Mouse (Mus musculus) small intestine, adult 2 months (tissue): ENCODE results near the gene 1810013L24Rik. TPM values are rescaled to one million over a fixed set of nuclear protein-coding genes. Genes with fewer than 3 reads are reported as not detected.

Source experiments
- H3K27ac ChIP-seq: fragments of 200-500 bp; 2 replicates; pipeline ENCODE4 v1.5.1; 2012; ENCODE audit warnings: low read depth, low read length, control low read depth, inconsistent platforms; ENCODE audit not compliant: insufficient read depth
- H3K27me3 ChIP-seq: fragments of 200-500 bp; 2 replicates; pipeline ENCODE4 v1.6.1; 2012; ENCODE audit warnings: mild to moderate bottlenecking, moderate library complexity, low read length, inconsistent platforms; ENCODE audit not compliant: control insufficient read depth, insufficient read depth
- H3K36me3 ChIP-seq: fragments of 200-500 bp; 2 replicates; pipeline ENCODE4 v1.6.1; 2012; ENCODE audit warnings: mild to moderate bottlenecking, low read length, control low read depth, inconsistent platforms; ENCODE audit not compliant: control insufficient read depth, insufficient read depth
- H3K4me1 ChIP-seq: fragments of 200-500 bp; 2 replicates; pipeline ENCODE4 v1.6.1; 2012; ENCODE audit warnings: low read length, inconsistent platforms, mixed read lengths; ENCODE audit not compliant: control insufficient read depth, insufficient read depth, insufficient read length
- H3K4me3 ChIP-seq: fragments of 200-500 bp; 2 replicates; pipeline ENCODE4 v1.5.1; 2012; ENCODE audit warnings: low read depth, mild to moderate bottlenecking, control low read depth, inconsistent platforms, low read length, moderate library complexity
- CTCF ChIP-seq: fragments of 200-500 bp; IDR thresholded peaks from 2 replicates; pipeline ENCODE4 v1.5.1; 2012; ENCODE audit warnings: low read depth, mild to moderate bottlenecking, control low read depth, inconsistent platforms, low read length, moderate library complexity, mixed read lengths; ENCODE audit not compliant: insufficient replicate concordance, insufficient read length; ENCODE audit errors: extremely low read depth
- POLR2A ChIP-seq: fragments of 200-500 bp; IDR thresholded peaks from 2 replicates; pipeline ENCODE4 v1.6.1; 2012; ENCODE audit warnings: low read depth, mild to moderate bottlenecking, control low read depth, inconsistent platforms, low read length, moderate library complexity
- WGBS: fragments of 180-500 bp; shearing (Covaris S2); methylation state at CpG from one replicate; pipeline ENCODE4 v1.1.7; 2018; 5-methylcytosine and 5-hydroxymethylcytosine counted together
- polyA plus RNA-seq: library from polyadenylated mRNA; depleted of rRNA; stranded (reverse); fragments of >200 nt; gene quantifications from 2 replicates; pipeline ENCODE4 v1.2.3, GENCODE M21; 2012

1810013L24Rik gene
- polyA plus RNA-seq, 1 experiment: 12.7 TPM

- Histone ChIP-seq H3K4me1 (peaks cover 6% of the 10 kb centered on the region; the same call in 1 of the 2 replicates), H3K36me3 (peaks cover 38% of the 10 kb centered on the region), H3K27me3 (no peaks in the 10 kb centered on the region), H3K27ac (no peak overlapping the region), H3K4me3 (no peak overlapping the region)
- no peak for TF ChIP-seq CTCF
- TF ChIP-seq POLR2A: no peak
- WGBS: 59% methylated on average over 1 of the region's 1 CpGs
Measured at GRCm38 (mm10) chr16:8836876-8837275, 7.0 kb downstream of the 1810013L24Rik start.

GRCm38 (mm10) chr16:8837595-8837994 is 7.7 kb downstream of the 1810013L24Rik start:
- no peaks in the 10 kb centered on the region for H3K27me3 ChIP-seq
- peaks cover 40% of the 10 kb centered on the region for H3K36me3 ChIP-seq
- TF ChIP-seq POLR2A: no peak
- TF ChIP-seq CTCF: no peak
- H3K4me1 ChIP-seq: peaks cover 6% of the 10 kb centered on the region; the same call in 1 of the 2 replicates
- H3K4me3 ChIP-seq: no peak overlapping the region
- 85% methylated on average over 1 of the region's 1 CpGs for WGBS
- H3K27ac ChIP-seq: no peak overlapping the region

- TF ChIP-seq CTCF (no peak), POLR2A (no peak)
- H3K4me1 ChIP-seq: peaks cover 12% of the 10 kb centered on the region; the same call in 1 of the 2 replicates
- H3K27me3 ChIP-seq: no peaks in the 10 kb centered on the region
- no peak overlapping the region for H3K27ac ChIP-seq
- peaks cover 45% of the 10 kb centered on the region for H3K36me3 ChIP-seq
- no peak overlapping the region for H3K4me3 ChIP-seq
Measured at GRCm38 (mm10) chr16:8838921-8839320, 9.0 kb downstream of the 1810013L24Rik start.

GRCm38 (mm10) chr16:8840557-8840956 is 10.7 kb downstream of the 1810013L24Rik start:
- H3K27ac ChIP-seq: no peak overlapping the region
- WGBS: 75% methylated on average over 3 of the region's 3 CpGs
- TF ChIP-seq CTCF: no peak
- no peak for TF ChIP-seq POLR2A
- H3K36me3 ChIP-seq: peaks cover 43% of the 10 kb centered on the region
- peaks cover 13% of the 10 kb centered on the region; the same call in 1 of the 2 replicates for H3K4me1 ChIP-seq
- H3K27me3 ChIP-seq: no peaks in the 10 kb centered on the region
- no peak overlapping the region for H3K4me3 ChIP-seq

- no peak overlapping the region for H3K4me3 ChIP-seq
Measured at GRCm38 (mm10) chr16:8842962-8843361, 13.1 kb downstream of the 1810013L24Rik start.

GRCm38 (mm10) chr16:8843580-8844175 is 13.8 kb downstream of the 1810013L24Rik start:
- Histone ChIP-seq H3K27me3 (no peaks in the 10 kb centered on the region), H3K36me3 (peaks cover 46% of the 10 kb centered on the region), H3K27ac (no peak overlapping the region), H3K4me3 (no peak overlapping the region), H3K4me1 (peaks cover 8% of the 10 kb centered on the region; the same call in 1 of the 2 replicates)
- TF ChIP-seq CTCF: no peak
- TF ChIP-seq POLR2A: no peak
- WGBS: 40% methylated on average over 3 of the region's 3 CpGs

More at GRCm38 (mm10) chr16:8842962-8843361, 13.1 kb downstream of the 1810013L24Rik start:
- Histone ChIP-seq H3K27ac (no peak overlapping the region), H3K36me3 (peaks cover 50% of the 10 kb centered on the region), H3K27me3 (no peaks in the 10 kb centered on the region), H3K4me1 (peaks cover 7% of the 10 kb centered on the region; the same call in 1 of the 2 replicates)
- 90% methylated on average over 10 of the region's 10 CpGs for WGBS
- no peak for TF ChIP-seq POLR2A

- peaks cover 38% of the 10 kb centered on the region for H3K36me3 ChIP-seq
- H3K27me3 ChIP-seq: no peaks in the 10 kb centered on the region
- TF ChIP-seq POLR2A: no peak
- no peak for TF ChIP-seq CTCF
- no peak overlapping the region for H3K4me3 ChIP-seq
- H3K4me1 ChIP-seq: peaks cover 10% of the 10 kb centered on the region; the same call in 1 of the 2 replicates
- H3K27ac ChIP-seq: no peak overlapping the region
- 74% methylated on average over 4 of the region's 4 CpGs for WGBS
Measured at GRCm38 (mm10) chr16:8845986-8846385, 16.1 kb downstream of the 1810013L24Rik start.
